Comparison of ENCODE assay signal across 10 mouse cellular contexts in genomic region chr3:88216116-88216515, GRCm38 (mm10). TPM values are rescaled to one million over a fixed set of nuclear protein-coding genes. Genes with fewer than 3 reads are reported as not detected.
A peak's percentile ranks its signal among the peaks of the same experiment; 100 is the strongest.
DNase-seq lines count a peak whose midpoint lies in the region; ATAC-seq and TF ChIP-seq lines count a peak whose summit lies in the region.
"Had no signal": no experiment of that assay in that cellular context is flagged by ENCODE, and none has a peak within 500 bp of the region (broad histone marks: within the 10 kb centered on the region; RNA-seq: fewer than 3 reads in every experiment).

No protein-coding gene starts in this region.

- WGBS in liver, embryonic 13.5 days (ENCODE audit: insufficient replicate concordance): 7% methylated on average over 6 of the region's 6 CpGs
- 4% methylated on average over 6 of the region's 6 CpGs for WGBS in stomach, embryonic 16.5 days

- H3K9me3 ChIP-seq in liver, embryonic 13.5 days (replicated peaks): no peaks in the 10 kb centered on the region
- no peaks in the 10 kb centered on the region for H3K9me3 ChIP-seq in stomach, embryonic 16.5 days (replicated peaks; ENCODE audit: control insufficient read depth, low read length)
- H3K9me3 ChIP-seq: limb, embryonic 13.5 days had no signal

- intact Hi-C loops in gastrocnemius, adult 2 months (cut with DNase I): no loop called here

- H3K27me3 ChIP-seq in liver, embryonic 13.5 days: peaks cover 98% of the 10 kb centered on the region
- peaks cover 85% of the 10 kb centered on the region for H3K27me3 ChIP-seq in stomach, embryonic 16.5 days (ENCODE audit: control insufficient read depth, insufficient read depth, low read length)

- no peak for DNase-seq in gastrocnemius, adult 2 months
- no peak for DNase-seq in gastrocnemius, adult 18-20 months (ENCODE audit: low spot score)
- DNase-seq in right cerebral cortex, postnatal 25 days: peak; percentile 18
- DNase-seq in right cerebral cortex, adult 18-20 months: no peak
- DNase-seq in liver, embryonic 13.5 days: no peak
- no peak for DNase-seq in thymus, postnatal 25 days
- DNase-seq in kidney, adult 8-10 months: no peak

- H3K27ac ChIP-seq in gastrocnemius, adult 2 months: no peak overlapping the region
- no peak overlapping the region for H3K27ac ChIP-seq in liver, embryonic 13.5 days
- H3K27ac ChIP-seq in stomach, embryonic 16.5 days (ENCODE audit: low read length): no peak overlapping the region
- H3K27ac ChIP-seq: limb, embryonic 13.5 days had no signal

- H3K36me3 ChIP-seq in liver, embryonic 13.5 days: no peaks in the 10 kb centered on the region
- no peaks in the 10 kb centered on the region for H3K36me3 ChIP-seq in stomach, embryonic 16.5 days (ENCODE audit: control insufficient read depth, insufficient read depth, low read length)
- H3K36me3 ChIP-seq: limb, embryonic 13.5 days had no signal

- no peak overlapping the region for H3K9ac ChIP-seq in liver, embryonic 13.5 days
- H3K9ac ChIP-seq in stomach, embryonic 16.5 days (ENCODE audit: low read length): no peak overlapping the region
- H3K9ac ChIP-seq: limb, embryonic 13.5 days had no signal

- no peak for ATAC-seq in liver, embryonic 13.5 days (ENCODE audit: low read depth)
- ATAC-seq in stomach, embryonic 16.5 days (ENCODE audit: insufficient read depth, low FRiP score): no peak

- no peak overlapping the region for H3K4me2 ChIP-seq in liver, embryonic 13.5 days
- no peak overlapping the region for H3K4me2 ChIP-seq in stomach, embryonic 16.5 days (ENCODE audit: low read depth, low read length)

- H3K4me1 ChIP-seq in liver, embryonic 13.5 days (replicated peaks): peaks cover 36% of the 10 kb centered on the region
- peaks cover 13% of the 10 kb centered on the region for H3K4me1 ChIP-seq in stomach, embryonic 16.5 days (ENCODE audit: control insufficient read depth, insufficient read depth, low read length)

- TF ChIP-seq CTCF in gastrocnemius, adult 2 months (IDR thresholded peaks at IDR 0.05): no peak

- H3K4me3 ChIP-seq in gastrocnemius, adult 2 months: peak overlapping the region; percentile 67
- peak overlapping the region; percentile 39; the same call in 1 of the 2 replicates for H3K4me3 ChIP-seq in liver, embryonic 13.5 days (replicated peaks)
- peak overlapping the region; percentile 31; the same call in 1 of the 2 replicates for H3K4me3 ChIP-seq in stomach, embryonic 16.5 days (replicated peaks; ENCODE audit: low read length)

RNA-seq across cellular contexts. Expression of gene Rhbg, which starts 38.4 kb away (rescaled TPM):
- not detected for total RNA-seq in gastrocnemius, adult 2 months (2021)
- total RNA-seq in gastrocnemius, adult 18-20 months (2021): not detected
- 14.7 and 15.4 TPM in 2 replicates for polyA plus RNA-seq in liver, embryonic 13.5 days (2015; fragmentation: Nextera tagmentation; extraction: Ambion mirVana)
- polyA plus RNA-seq in stomach, embryonic 16.5 days (2015; fragmentation: Nextera tagmentation; extraction: Ambion mirVana): 11.7 and 15.0 TPM in 2 replicates
- total RNA-seq: granulocyte monocyte progenitor cell, adult 5-6 weeks had no signal
